Mouse (Mus musculus) neural tube, embryonic 11.5 days (tissue): ENCODE results near the gene Sh3glb1. TPM values are rescaled to one million over a fixed set of nuclear protein-coding genes. Genes with fewer than 3 reads are reported as not detected.
A peak's percentile ranks its signal among the peaks of the same experiment; 100 is the strongest.

Source experiments
- ATAC-seq: fragments of 200-750 bp; cut with Nextera tagmentation; 2 replicates; pipeline ENCODE4 v1.8.0; 2017; ENCODE audit warnings: moderate number of reproducible peaks, mild to moderate bottlenecking, moderate TSS enrichment, moderate library complexity; ENCODE audit not compliant: insufficient read depth, low FRiP score, low TSS enrichment
- DNase-seq: peaks from one replicate; pipeline ENCODE4 v3.0.0-alpha.2; 2015; ENCODE audit warnings: low spot score
- H3K27ac ChIP-seq: fragments of 300-500 bp; sonication (generic); 2 replicates; pipeline ENCODE4 v1.5.1; 2014; ENCODE audit warnings: low read depth, mild to moderate bottlenecking, low read length
- H3K27me3 ChIP-seq: fragments of 300-500 bp; sonication (generic); 2 replicates; pipeline ENCODE4 v1.6.1; 2014; ENCODE audit warnings: mild to moderate bottlenecking, low read length, mixed read lengths; ENCODE audit not compliant: control insufficient read depth, insufficient read depth
- H3K36me3 ChIP-seq: fragments of 300-500 bp; sonication (generic); 2 replicates; pipeline ENCODE4 v1.6.1; 2014; ENCODE audit warnings: mild to moderate bottlenecking, low read length, moderate library complexity, mixed read lengths; ENCODE audit not compliant: control insufficient read depth, insufficient read depth
- H3K4me1 ChIP-seq: fragments of 300-500 bp; sonication (generic); 2 replicates; pipeline ENCODE4 v1.6.1; 2014; ENCODE audit warnings: low read length, mixed read lengths; ENCODE audit not compliant: control insufficient read depth, insufficient read depth
- H3K4me2 ChIP-seq: fragments of 300-500 bp; sonication (generic); 2 replicates; pipeline ENCODE4 v1.6.1; 2014; ENCODE audit warnings: low read depth, mild to moderate bottlenecking, moderate library complexity
- H3K4me3 ChIP-seq: fragments of 300-500 bp; sonication (generic); 2 replicates; pipeline ENCODE4 v1.5.1; 2014; ENCODE audit warnings: low read depth, low read length
- H3K9ac ChIP-seq: fragments of 300-500 bp; sonication (generic); 2 replicates; pipeline ENCODE4 v1.6.1; 2014; ENCODE audit warnings: mild to moderate bottlenecking, low read length
- H3K9me3 ChIP-seq: fragments of 300-500 bp; sonication (generic); 2 replicates; pipeline ENCODE4 v1.6.1; 2016; ENCODE audit warnings: low read length; ENCODE audit not compliant: control insufficient read depth
- WGBS: fragments of 180-500 bp; shearing (Covaris S2); extraction: QIAGEN DNeasy Blood & Tissue Kit; methylation state at CpG from one replicate; pipeline ENCODE4 v1.1.7; 2014; 5-methylcytosine and 5-hydroxymethylcytosine counted together
- polyA plus RNA-seq: library from polyadenylated mRNA; unstranded; fragments of >200 nt; fragmentation: Nextera tagmentation; extraction: Ambion mirVana; gene quantifications from 2 replicates; pipeline ENCODE4 v1.2.1, GENCODE M21; 2014

Gene Sh3glb1
- polyA plus RNA-seq, 1 experiment from 2014 or later, result 123 TPM

DNA sequence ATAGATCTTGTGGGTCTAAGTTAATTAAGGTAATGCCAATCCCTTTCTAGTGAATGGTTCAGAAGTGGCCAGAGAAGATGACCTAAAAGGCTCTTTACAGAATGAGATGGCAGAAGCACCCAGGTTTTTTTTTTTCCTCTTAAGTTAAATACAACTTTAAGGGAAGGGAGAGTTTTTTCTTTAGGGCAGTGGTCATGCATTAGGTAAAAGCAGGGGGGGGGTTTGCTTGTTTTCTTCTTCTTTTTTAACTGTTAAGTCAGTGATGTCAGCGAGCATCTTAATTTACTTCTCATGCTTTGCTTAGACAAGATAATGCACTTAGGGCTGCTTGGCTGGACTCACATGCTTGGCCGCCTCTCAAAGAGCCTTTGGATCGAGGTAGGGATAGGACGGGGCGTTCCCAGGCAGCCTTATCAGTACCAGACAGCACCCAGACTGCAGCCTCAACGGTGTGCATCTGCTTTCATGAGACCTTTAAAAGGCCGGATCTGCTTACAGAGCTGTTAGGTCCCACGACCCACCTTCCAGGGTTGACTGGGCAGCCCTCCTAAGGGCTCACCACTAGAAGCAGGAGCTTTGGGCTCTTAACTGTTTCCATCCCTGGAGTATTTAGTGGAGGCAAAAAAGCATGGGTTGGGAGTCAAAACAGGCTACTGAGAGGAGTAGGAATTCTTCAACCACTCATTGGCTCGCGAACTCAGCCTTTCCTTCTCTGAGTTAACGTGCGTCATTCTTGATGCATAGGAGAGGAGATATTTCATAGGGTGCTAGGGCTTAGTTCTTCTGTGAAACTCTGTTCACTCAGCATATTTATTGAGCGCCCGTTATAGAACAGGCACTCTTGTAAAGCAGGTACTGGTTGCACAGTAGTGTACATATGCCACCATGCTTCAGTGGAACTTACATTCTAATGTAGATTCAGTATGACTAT is 49.9 kb downstream of the Sh3glb1 start:
- Histone ChIP-seq H3K9ac (no peak overlapping the region), H3K4me1 (peaks cover 2% of the 10 kb centered on the region; the same call in 1 of the 2 replicates), H3K9me3 (no peaks in the 10 kb centered on the region), H3K27ac (no peak overlapping the region), H3K4me2 (no peak overlapping the region), H3K27me3 (no peaks in the 10 kb centered on the region), H3K4me3 (no peak overlapping the region), H3K36me3 (no peaks in the 10 kb centered on the region)
- WGBS, result 71% methylated on average over 14 of the region's 14 CpGs
- ATAC-seq (no peak), DNase-seq (no peak)

DNA sequence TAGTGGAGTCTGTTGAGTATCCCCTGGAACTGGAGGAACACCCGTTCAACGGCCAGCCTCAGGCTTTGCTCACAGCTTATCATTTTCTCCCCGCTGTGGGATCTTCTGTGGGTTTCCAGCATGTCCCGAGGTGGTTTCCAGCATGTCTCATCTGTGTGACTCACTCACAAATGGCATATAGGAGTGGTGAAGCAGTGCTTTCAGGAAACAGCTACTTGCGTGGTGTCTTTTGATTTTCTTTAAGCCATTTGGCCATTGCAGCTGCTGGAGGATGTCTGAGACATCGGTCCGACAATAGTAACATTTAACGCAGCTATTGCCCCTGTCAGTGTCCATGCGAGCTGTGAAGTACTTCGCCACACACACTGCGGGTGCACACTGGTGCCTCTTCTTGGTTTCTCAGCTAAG is 50.7 kb downstream of the Sh3glb1 start:
- Histone ChIP-seq H3K4me2 (no peak overlapping the region), H3K4me3 (no peak overlapping the region), H3K9ac (no peak overlapping the region), H3K27ac (no peak overlapping the region), H3K9me3 (no peaks in the 10 kb centered on the region), H3K36me3 (no peaks in the 10 kb centered on the region), H3K4me1 (peaks cover 9% of the 10 kb centered on the region), H3K27me3 (no peaks in the 10 kb centered on the region)
- WGBS, result 63% methylated on average over 11 of the region's 11 CpGs
- no peak for DNase-seq
- no peak for ATAC-seq

DNA sequence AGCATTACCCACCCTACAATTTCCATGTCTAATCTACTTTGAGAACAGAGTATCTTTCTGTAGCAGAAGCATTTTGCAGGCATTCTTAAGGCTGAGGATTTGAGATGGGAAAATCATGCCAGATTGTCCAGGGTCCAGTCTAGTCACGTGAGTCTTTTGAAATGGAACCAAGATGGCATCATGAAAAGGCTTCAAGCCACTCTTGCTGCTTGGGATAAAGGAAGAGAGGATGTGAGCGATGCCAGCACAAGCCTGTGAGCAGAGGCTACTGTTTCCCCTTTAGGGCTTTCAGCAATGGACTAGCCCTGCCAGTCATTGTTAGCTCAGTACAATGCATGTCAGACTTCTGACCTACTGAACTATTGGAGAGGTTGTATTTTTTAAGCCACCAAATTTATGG is 51.2 kb downstream of the Sh3glb1 start:
- H3K9ac ChIP-seq, result no peak overlapping the region
- ATAC-seq (no peak), DNase-seq (no peak)
- no peak overlapping the region for H3K4me2 ChIP-seq
- no peaks in the 10 kb centered on the region for H3K9me3 ChIP-seq
- no peak overlapping the region for H3K27ac ChIP-seq
- H3K4me3 ChIP-seq, result no peak overlapping the region
- H3K36me3 ChIP-seq, result no peaks in the 10 kb centered on the region
- H3K27me3 ChIP-seq, result no peaks in the 10 kb centered on the region
- H3K4me1 ChIP-seq, result peaks cover 9% of the 10 kb centered on the region
- 43% methylated on average over 2 of the region's 2 CpGs for WGBS

DNA sequence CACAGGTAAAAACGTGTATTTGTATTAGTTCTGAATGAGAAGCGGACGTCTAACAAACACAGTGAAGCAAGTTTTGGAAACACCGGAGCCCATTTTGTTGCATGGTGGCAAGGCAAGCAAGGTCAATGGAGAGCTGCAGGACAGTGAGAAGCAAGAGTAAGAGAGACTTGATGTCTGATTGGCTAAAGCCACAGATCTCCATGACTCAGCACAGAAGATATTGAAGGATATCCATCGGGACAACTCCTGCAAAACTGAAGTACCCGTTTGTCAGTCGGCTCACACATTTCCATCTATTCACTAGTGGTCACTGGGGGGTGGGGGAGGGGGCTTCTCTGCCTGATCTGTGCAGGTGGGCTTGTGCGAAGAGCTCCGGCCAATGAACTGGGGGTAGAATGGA is 52.1 kb downstream of the Sh3glb1 start:
- DNase-seq (no peak), ATAC-seq (no peak)
- no peaks in the 10 kb centered on the region for H3K36me3 ChIP-seq
- peaks cover 9% of the 10 kb centered on the region for H3K4me1 ChIP-seq
- H3K27ac ChIP-seq, result no peak overlapping the region
- H3K27me3 ChIP-seq, result no peaks in the 10 kb centered on the region
- no peaks in the 10 kb centered on the region for H3K9me3 ChIP-seq
- no peak overlapping the region for H3K9ac ChIP-seq
- WGBS, result 89% methylated on average over 9 of the region's 9 CpGs
- no peak overlapping the region for H3K4me3 ChIP-seq
- no peak overlapping the region for H3K4me2 ChIP-seq

DNA sequence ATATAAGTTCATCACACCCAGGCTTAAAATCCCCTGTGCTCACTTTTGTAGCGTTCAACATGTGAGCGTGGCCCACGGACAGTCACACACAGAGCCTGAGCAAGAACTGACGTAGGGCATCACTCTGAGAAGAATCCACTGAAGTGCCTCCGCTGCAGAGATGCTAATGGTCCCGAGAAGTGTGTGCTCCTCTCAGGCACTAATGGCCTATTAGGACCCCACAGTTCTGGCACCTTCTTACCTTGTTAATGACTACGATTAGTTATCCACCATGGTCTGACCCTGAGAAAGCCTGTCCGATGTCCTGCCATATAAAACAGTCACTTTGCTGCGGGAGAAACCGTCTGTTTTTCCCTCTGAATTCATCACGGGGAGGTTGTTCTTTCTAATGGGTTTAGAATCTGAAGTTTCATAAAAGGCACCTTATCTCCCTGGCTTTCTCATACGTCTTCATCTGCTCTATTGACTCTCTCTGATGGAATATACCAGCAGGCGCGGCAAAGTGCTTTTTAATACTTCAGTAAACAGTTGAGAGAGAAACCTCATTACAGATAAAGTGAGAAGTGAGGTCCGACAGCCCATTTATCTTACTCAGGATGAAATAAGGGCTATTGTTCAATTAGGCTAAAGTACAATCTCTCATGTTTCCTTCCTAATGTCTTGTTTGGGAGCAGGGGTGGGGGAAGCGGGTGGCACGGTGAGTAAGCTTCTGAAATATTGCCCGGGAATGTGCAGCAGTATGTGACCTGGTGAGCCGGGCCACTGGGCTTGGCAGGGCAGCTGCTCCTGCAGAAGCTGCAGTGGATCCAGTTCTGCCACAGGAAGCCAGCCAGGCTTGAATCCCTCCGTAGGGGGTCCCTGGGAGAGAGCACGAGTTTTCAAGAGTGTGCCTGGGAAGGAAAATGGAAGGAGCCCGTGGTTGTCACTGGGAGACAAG is 55.5 kb downstream of the Sh3glb1 start:
- no peaks in the 10 kb centered on the region for H3K9me3 ChIP-seq
- ATAC-seq (no peak), DNase-seq (peak; percentile 49)
- H3K4me2 ChIP-seq, result peak overlapping the region; percentile 22; the same call in 1 of the 2 replicates
- no peaks in the 10 kb centered on the region for H3K27me3 ChIP-seq
- 48% methylated on average over 22 of the region's 22 CpGs for WGBS
- H3K9ac ChIP-seq, result no peak overlapping the region
- H3K4me3 ChIP-seq, result no peak overlapping the region
- H3K27ac ChIP-seq, result no peak overlapping the region
- H3K4me1 ChIP-seq, result peaks cover 9% of the 10 kb centered on the region
- no peaks in the 10 kb centered on the region for H3K36me3 ChIP-seq

DNA sequence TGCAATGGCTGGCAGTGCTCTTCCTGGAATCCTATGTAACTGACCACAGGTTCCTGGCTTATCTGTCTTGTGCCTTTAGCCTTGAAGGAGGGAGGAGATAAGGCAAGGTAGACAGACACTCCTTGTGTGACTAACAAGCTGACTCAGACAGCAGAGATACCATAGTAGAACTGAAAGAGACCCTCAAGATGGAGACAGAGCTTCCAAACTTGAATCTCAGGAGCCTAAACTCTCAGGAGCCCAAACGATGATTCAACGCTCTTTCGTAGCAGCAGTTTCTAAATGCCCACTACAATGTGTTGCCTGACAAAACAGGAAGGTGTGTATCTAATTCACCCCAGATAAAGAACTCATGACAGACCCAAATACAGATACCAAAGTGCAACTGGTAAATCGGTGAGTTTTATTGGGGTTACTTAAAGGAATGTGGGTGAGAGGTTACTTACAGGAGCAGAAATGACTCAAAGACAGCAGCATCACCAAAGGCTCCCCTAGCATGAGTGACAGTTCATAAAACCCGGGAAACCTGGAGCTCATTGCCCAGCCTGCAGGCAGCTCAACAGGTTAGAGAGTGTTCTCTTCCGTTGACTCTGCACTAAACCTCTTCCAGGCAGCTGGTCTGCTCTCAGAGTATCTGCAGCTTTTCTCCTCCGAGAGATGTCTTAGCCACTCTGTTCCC is 56.6 kb downstream of the Sh3glb1 start:
- Histone ChIP-seq H3K36me3 (no peaks in the 10 kb centered on the region), H3K27ac (no peak overlapping the region), H3K4me3 (no peak overlapping the region), H3K9me3 (no peaks in the 10 kb centered on the region), H3K9ac (no peak overlapping the region), H3K27me3 (no peaks in the 10 kb centered on the region), H3K4me1 (peaks cover 9% of the 10 kb centered on the region), H3K4me2 (no peak overlapping the region)
- WGBS, result 95% methylated on average over 7 of the region's 7 CpGs
- DNase-seq (no peak), ATAC-seq (no peak)

DNA sequence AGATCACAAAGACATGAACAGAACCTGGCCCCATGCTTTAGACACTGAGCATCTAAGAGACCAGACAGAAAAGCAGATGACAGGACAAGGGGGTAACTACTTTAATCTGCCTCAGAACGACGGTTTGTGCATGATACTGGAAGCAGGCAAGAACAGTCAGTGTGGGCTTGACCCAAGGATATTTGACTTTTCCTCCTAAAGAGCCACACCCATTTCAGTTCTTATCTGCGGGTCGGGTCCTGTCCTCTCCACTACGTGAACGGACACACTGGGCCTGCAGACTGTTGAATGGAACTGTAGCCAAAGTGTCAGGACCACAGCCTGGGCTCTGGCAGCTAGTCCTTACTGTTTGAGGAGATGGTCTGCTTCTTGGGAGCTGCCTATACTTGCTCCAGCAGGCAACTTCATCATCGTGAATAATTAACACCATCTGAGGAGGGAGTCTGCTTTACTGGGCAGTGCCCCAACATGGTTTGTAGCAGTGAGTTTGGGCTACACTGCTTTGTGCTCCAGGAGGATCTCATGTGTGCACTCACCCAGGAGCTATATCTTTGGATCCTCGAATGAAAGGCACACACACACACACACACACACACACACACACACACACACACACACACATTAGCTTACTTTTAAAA is 57.8 kb downstream of the Sh3glb1 start:
- ATAC-seq, result no peak
- peaks cover 9% of the 10 kb centered on the region for H3K4me1 ChIP-seq
- WGBS, result 90% methylated on average over 8 of the region's 8 CpGs
- no peak overlapping the region for H3K9ac ChIP-seq
- no peak overlapping the region for H3K4me3 ChIP-seq
- no peak overlapping the region for H3K4me2 ChIP-seq
- no peak overlapping the region for H3K27ac ChIP-seq
- H3K27me3 ChIP-seq, result no peaks in the 10 kb centered on the region
- no peaks in the 10 kb centered on the region for H3K9me3 ChIP-seq
- DNase-seq, result no peak
- H3K36me3 ChIP-seq, result no peaks in the 10 kb centered on the region

DNA sequence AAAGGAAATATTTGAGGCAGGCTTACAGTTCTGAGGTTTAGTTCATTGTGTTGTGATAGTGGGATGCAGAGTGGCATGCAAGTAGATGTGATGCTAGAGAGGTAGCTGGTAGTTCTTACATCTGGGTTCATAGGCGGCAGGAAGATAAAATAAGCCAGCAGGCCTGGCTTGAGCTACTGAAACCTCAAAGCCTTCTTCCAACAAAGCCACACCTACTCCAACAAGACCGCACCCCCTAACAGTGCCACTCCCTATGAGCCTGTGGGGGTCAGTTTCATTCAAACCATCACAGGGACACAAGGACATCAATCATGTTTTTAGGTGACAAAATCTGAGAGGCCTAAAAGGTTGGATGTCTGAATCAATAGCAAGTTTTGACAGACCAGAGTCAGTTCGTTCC is 58.7 kb downstream of the Sh3glb1 start:
- Histone ChIP-seq H3K4me2 (no peak overlapping the region), H3K9me3 (no peaks in the 10 kb centered on the region), H3K36me3 (no peaks in the 10 kb centered on the region), H3K4me1 (peaks cover 9% of the 10 kb centered on the region), H3K27me3 (no peaks in the 10 kb centered on the region), H3K27ac (no peak overlapping the region), H3K9ac (no peak overlapping the region), H3K4me3 (no peak overlapping the region)
- DNase-seq, result no peak
- WGBS, result 89% methylated on average over 3 of the region's 3 CpGs
- ATAC-seq, result no peak
